8 mouse cellular contexts compared by ENCODE assay signal in genomic region chr16:18617370-18618065, GRCm38 (mm10). TPM values are rescaled to one million over a fixed set of nuclear protein-coding genes. Genes with fewer than 3 reads are reported as not detected.
DNase-seq lines count a peak whose midpoint lies in the region; ATAC-seq and TF ChIP-seq lines count a peak whose summit lies in the region.

No protein-coding gene starts in this region.

- TF ChIP-seq POLR2A in CH12.LX (IDR thresholded peaks at IDR 0.05; ENCODE audit: low read depth, low read length), result no peak
- TF ChIP-seq POLR2A in testis, adult 2 months (IDR thresholded peaks at IDR 0.05; ENCODE audit: control insufficient read depth, low read depth, low read length), result no peak

- TF ChIP-seq CTCF in CH12.LX (conservative IDR thresholded peaks at IDR 0.05 in 1 of 2, IDR thresholded peaks at IDR 0.05 in 1 of 2; ENCODE audit: low read depth in 2 of 2, low read length in 2 of 2), result peak; percentile 89 to 99
- peak; percentile 96 for TF ChIP-seq CTCF in heart, postnatal 0 days (IDR thresholded peaks at IDR 0.05; ENCODE audit: low read depth)
- TF ChIP-seq CTCF in testis, adult 2 months (IDR thresholded peaks at IDR 0.05; ENCODE audit: control insufficient read depth, insufficient read depth, insufficient replicate concordance, low read depth, low read length), result peak; percentile 92; the same call in 1 of the 2 replicates

- peak; percentile 69 for ATAC-seq in forebrain, embryonic 12.5 days (ENCODE audit: low FRiP score)
- peak; percentile 47 for ATAC-seq in heart, postnatal 0 days (ENCODE audit: insufficient read depth, low read depth)
- ATAC-seq in liver, embryonic 16.5 days (ENCODE audit: low read depth), result peak; percentile 74
- peak; percentile 51 for ATAC-seq in neural tube, embryonic 13.5 days (ENCODE audit: low read depth)

- no peaks in the 10 kb centered on the region for H3K36me3 ChIP-seq in CH12.LX (replicated peaks in 1 of 2; ENCODE audit: control insufficient read depth in 1 of 2, insufficient read depth in 1 of 2, low read length in 1 of 2)
- peaks cover 10% of the 10 kb centered on the region for H3K36me3 ChIP-seq in forebrain, embryonic 12.5 days (replicated peaks)
- H3K36me3 ChIP-seq in heart, postnatal 0 days (replicated peaks; ENCODE audit: control insufficient read depth, insufficient read depth, low read length), result no peaks in the 10 kb centered on the region
- H3K36me3 ChIP-seq in liver, embryonic 16.5 days (ENCODE audit: control insufficient read depth, insufficient read depth), result no peaks in the 10 kb centered on the region
- H3K36me3 ChIP-seq in neural tube, embryonic 13.5 days, result peaks cover 17% of the 10 kb centered on the region
- no peaks in the 10 kb centered on the region for H3K36me3 ChIP-seq in testis, adult 2 months (ENCODE audit: control insufficient read depth, insufficient read depth, low read length)

- dilution Hi-C loops in CH12.LX (cut with MboI; ENCODE audit: extremely low pct_ligation_motif_present, extremely low pct_unique_long_range_greater_than_20kb, low sequenced_read_pairs), result no loop called here

- no peak overlapping the region for H3K27ac ChIP-seq in CH12.LX (ENCODE audit: insufficient read depth, low read depth)
- H3K27ac ChIP-seq in forebrain, embryonic 12.5 days, result no peak overlapping the region
- no peak overlapping the region for H3K27ac ChIP-seq in heart, postnatal 0 days (ENCODE audit: low read depth)
- no peak overlapping the region for H3K27ac ChIP-seq in liver, embryonic 16.5 days (ENCODE audit: low read length)
- H3K27ac ChIP-seq in neural tube, embryonic 13.5 days (replicated peaks), result no peak overlapping the region
- H3K27ac ChIP-seq in testis, adult 2 months (ENCODE audit: control insufficient read depth, insufficient read depth, low read depth, low read length), result no peak overlapping the region

- in situ Hi-C loops in CH12.LX (cut with MboI; ENCODE audit: low pct_ligation_motif_present, low pct_unique_long_range_greater_than_20kb, low sequenced_read_pairs), result no loop called here

- TF ChIP-seq EP300 in CH12.LX (IDR thresholded peaks at IDR 0.05; ENCODE audit: low read length), result no peak
- TF ChIP-seq EP300 in heart, postnatal 0 days (IDR thresholded peaks at IDR 0.05; ENCODE audit: low read depth), result no peak

- peaks cover 11% of the 10 kb centered on the region for H3K9me3 ChIP-seq in CH12.LX (replicated peaks; ENCODE audit: low read length)
- H3K9me3 ChIP-seq in forebrain, embryonic 12.5 days, result no peaks in the 10 kb centered on the region
- no peaks in the 10 kb centered on the region for H3K9me3 ChIP-seq in heart, postnatal 0 days (replicated peaks; ENCODE audit: control insufficient read depth, low read length)
- H3K9me3 ChIP-seq in liver, embryonic 16.5 days (replicated peaks; ENCODE audit: control insufficient read depth, low read length), result no peaks in the 10 kb centered on the region
- no peaks in the 10 kb centered on the region for H3K9me3 ChIP-seq in neural tube, embryonic 13.5 days

- H3K79me2 ChIP-seq in CH12.LX (replicated peaks; ENCODE audit: control insufficient read depth, extremely low read depth, insufficient read depth, poor library complexity, severe bottlenecking), result no peaks in the 10 kb centered on the region

- WGBS in forebrain, embryonic 12.5 days, result 2% methylated on average over 27 of the region's 27 CpGs
- WGBS in heart, postnatal 0 days, result 2% methylated on average over 27 of the region's 27 CpGs
- WGBS in liver, embryonic 16.5 days (ENCODE audit: insufficient replicate concordance), result 1% methylated on average over 27 of the region's 27 CpGs
- 1% methylated on average over 27 of the region's 27 CpGs for WGBS in neural tube, embryonic 13.5 days

- H3K4me1 ChIP-seq in CH12.LX (ENCODE audit: control insufficient read depth in 1 of 2, insufficient read depth in 2 of 2), result peaks cover 6 to 19% of the 10 kb centered on the region in 2 experiments
- H3K4me1 ChIP-seq in forebrain, embryonic 12.5 days, result peaks cover 21% of the 10 kb centered on the region
- 0 out of 2 replicates have a peak, but pooled peaks cover 5% of the 10 kb centered on the region for H3K4me1 ChIP-seq in heart, postnatal 0 days (ENCODE audit: control insufficient read depth, insufficient read depth)
- peaks cover 8% of the 10 kb centered on the region for H3K4me1 ChIP-seq in liver, embryonic 16.5 days (ENCODE audit: control insufficient read depth, low read depth, low read length)
- peaks cover 27% of the 10 kb centered on the region for H3K4me1 ChIP-seq in neural tube, embryonic 13.5 days (replicated peaks)
- H3K4me1 ChIP-seq in testis, adult 2 months (ENCODE audit: control insufficient read depth, insufficient read depth, low read length), result peaks cover 39% of the 10 kb centered on the region

- DNase-seq in CH12.LX (ENCODE audit: extremely low read depth), result peak; percentile 91
- DNase-seq in c-Kit-positive CD71-positive TER-119-negative erythroid progenitor cells, embryonic 14.5 days (ENCODE audit: low read depth), result peak; percentile 72
- peak; percentile 68 for DNase-seq in heart, postnatal 0 days (ENCODE audit: low spot score)
- peak; percentile 81 to 93 for DNase-seq in kidney, postnatal 36 days

- H3K4me3 ChIP-seq in CH12.LX (replicated peaks in 1 of 3; ENCODE audit: low read depth in 2 of 3, low read length in 2 of 3, poor library complexity in 1 of 3), result peak overlapping the region in 2 of 3 experiments; percentile 0 to 1
- peak overlapping the region; percentile 18; the same call in 1 of the 2 replicates for H3K4me3 ChIP-seq in forebrain, embryonic 12.5 days (replicated peaks)
- H3K4me3 ChIP-seq in heart, postnatal 0 days (ENCODE audit: low read depth, low read length), result no peak overlapping the region
- peak overlapping the region; percentile 19; the same call in 1 of the 2 replicates for H3K4me3 ChIP-seq in liver, embryonic 16.5 days (ENCODE audit: low read depth, low read length)
- peak overlapping the region; percentile 29 for H3K4me3 ChIP-seq in neural tube, embryonic 13.5 days
- H3K4me3 ChIP-seq in testis, adult 2 months (ENCODE audit: control insufficient read depth, low read depth, low read length), result peak overlapping the region; percentile 59

- TF ChIP-seq RAD21 in CH12.LX (IDR thresholded peaks at IDR 0.05; ENCODE audit: low read depth, low read length), result peak; percentile 100

- peaks cover 51% of the 10 kb centered on the region for H3K27me3 ChIP-seq in CH12.LX (replicated peaks)
- H3K27me3 ChIP-seq in forebrain, embryonic 12.5 days, result peaks cover 71% of the 10 kb centered on the region
- H3K27me3 ChIP-seq in heart, postnatal 0 days (ENCODE audit: control insufficient read depth, insufficient read depth, low read length), result peaks cover 72% of the 10 kb centered on the region
- H3K27me3 ChIP-seq in liver, embryonic 16.5 days (ENCODE audit: control insufficient read depth, insufficient read depth, low read depth, low read length), result peaks cover 57% of the 10 kb centered on the region
- peaks cover 64% of the 10 kb centered on the region for H3K27me3 ChIP-seq in neural tube, embryonic 13.5 days
- H3K27me3 ChIP-seq in testis, adult 2 months (ENCODE audit: control insufficient read depth, insufficient read depth, low read length), result no peaks in the 10 kb centered on the region

- H3K4me2 ChIP-seq in CH12.LX (ENCODE audit: insufficient read depth, low read depth, poor library complexity, severe bottlenecking), result peak overlapping the region; percentile 52
- peak overlapping the region; percentile 49 for H3K4me2 ChIP-seq in forebrain, embryonic 12.5 days
- peak overlapping the region; percentile 34; the same call in 1 of the 2 replicates for H3K4me2 ChIP-seq in heart, postnatal 0 days (ENCODE audit: low read depth, low read length)
- peak overlapping the region; percentile 39 for H3K4me2 ChIP-seq in liver, embryonic 16.5 days (ENCODE audit: low read depth, low read length)
- peak overlapping the region; percentile 59 for H3K4me2 ChIP-seq in neural tube, embryonic 13.5 days

- H3K9ac ChIP-seq in CH12.LX (ENCODE audit: insufficient read depth, low read depth), result no peak overlapping the region
- no peak overlapping the region for H3K9ac ChIP-seq in forebrain, embryonic 12.5 days
- no peak overlapping the region for H3K9ac ChIP-seq in heart, postnatal 0 days (replicated peaks; ENCODE audit: low read depth, low read length)
- H3K9ac ChIP-seq in liver, embryonic 16.5 days (ENCODE audit: low read depth, low read length), result no peak overlapping the region
- H3K9ac ChIP-seq in neural tube, embryonic 13.5 days, result peak overlapping the region; percentile 22; the same call in 1 of the 2 replicates

RNA-seq across cellular contexts. Expression of gene Gp1bb, which starts 4.7 kb away (rescaled TPM):
- total RNA-seq in CH12.LX (2012; rRNA removed), result not detected in 2 replicates
- total RNA-seq in CH12.LX (2014; rRNA removed), result not detected in 2 replicates
- not detected in 2 replicates for polyA plus RNA-seq in CH12.LX (2012; ENCODE audit: insufficient read length, low read depth)
- polyA plus RNA-seq in forebrain, embryonic 12.5 days (2016; fragmentation: Nextera tagmentation; extraction: Ambion mirVana), result 4.4 and 5.7 TPM in 2 replicates
- 2.1 and 5.4 TPM in 2 replicates for total RNA-seq in heart, postnatal 0 days (2014; rRNA removed; ENCODE audit: low replicate concordance)
- polyA plus RNA-seq in heart, postnatal 0 days (2015; fragmentation: Nextera tagmentation; extraction: Ambion mirVana), result 3.0 TPM in 2 replicates
- polyA plus RNA-seq in liver, embryonic 16.5 days (2015; fragmentation: Nextera tagmentation; extraction: Ambion mirVana), result 13.9 and 18.2 TPM in 2 replicates
- polyA plus RNA-seq in neural tube, embryonic 13.5 days (2015; fragmentation: Nextera tagmentation; extraction: Ambion mirVana), result 9.5 and 13.6 TPM in 2 replicates
- polyA plus RNA-seq in testis, adult 2 months (2012; rRNA removed), result 7.8 and 10.9 TPM in 2 replicates

RNA-seq across cellular contexts. Expression of gene Gm49601, which starts 8.7 kb away (rescaled TPM):
- total RNA-seq in CH12.LX (2012; rRNA removed) (0.71 and 1.4 TPM in 2 replicates), CH12.LX (2014; rRNA removed) (not detected in 2 replicates)
- polyA plus RNA-seq in CH12.LX (2012; ENCODE audit: insufficient read length, low read depth), result 0.46 TPM in 1 of 2 replicates, not detected in the other
- polyA plus RNA-seq in forebrain, embryonic 12.5 days (2016; fragmentation: Nextera tagmentation; extraction: Ambion mirVana), result 10.6 and 10.7 TPM in 2 replicates
- total RNA-seq in heart, postnatal 0 days (2014; rRNA removed; ENCODE audit: low replicate concordance), result not detected in 2 replicates
- polyA plus RNA-seq in heart, postnatal 0 days (2015; fragmentation: Nextera tagmentation; extraction: Ambion mirVana), result 0.32 and 0.34 TPM in 2 replicates
- polyA plus RNA-seq in liver, embryonic 16.5 days (2015; fragmentation: Nextera tagmentation; extraction: Ambion mirVana), result 0.28 and 0.55 TPM in 2 replicates
- 14.1 and 19.2 TPM in 2 replicates for polyA plus RNA-seq in neural tube, embryonic 13.5 days (2015; fragmentation: Nextera tagmentation; extraction: Ambion mirVana)
- 9.5 and 11.6 TPM in 2 replicates for polyA plus RNA-seq in testis, adult 2 months (2012; rRNA removed)

RNA-seq across cellular contexts. Expression of gene Sept5, which starts 12.2 kb away (rescaled TPM):
- 1.8 and 3.9 TPM in 2 replicates for total RNA-seq in CH12.LX (2012; rRNA removed)
- total RNA-seq in CH12.LX (2014; rRNA removed), result 0.20 and 0.63 TPM in 2 replicates
- 0.35 and 0.56 TPM in 2 replicates for polyA plus RNA-seq in CH12.LX (2012; ENCODE audit: insufficient read length, low read depth)
- polyA plus RNA-seq in forebrain, embryonic 12.5 days (2016; fragmentation: Nextera tagmentation; extraction: Ambion mirVana), result 68.4 and 69.3 TPM in 2 replicates
- total RNA-seq in heart, postnatal 0 days (2014; rRNA removed; ENCODE audit: low replicate concordance), result 8.7 and 12.3 TPM in 2 replicates
- polyA plus RNA-seq in heart, postnatal 0 days (2015; fragmentation: Nextera tagmentation; extraction: Ambion mirVana), result 3.8 and 5.5 TPM in 2 replicates
- polyA plus RNA-seq in liver, embryonic 16.5 days (2015; fragmentation: Nextera tagmentation; extraction: Ambion mirVana), result 3.0 and 4.2 TPM in 2 replicates
- polyA plus RNA-seq in neural tube, embryonic 13.5 days (2015; fragmentation: Nextera tagmentation; extraction: Ambion mirVana), result 163 and 189 TPM in 2 replicates
- 62.5 and 63.0 TPM in 2 replicates for polyA plus RNA-seq in testis, adult 2 months (2012; rRNA removed)

RNA-seq across cellular contexts. Expression of gene Tbx1, which starts 27.0 kb away (rescaled TPM):
- total RNA-seq in CH12.LX (2012; rRNA removed) (0.04 TPM in 1 of 2 replicates, not detected in the other), CH12.LX (2014; rRNA removed) (not detected in 2 replicates)
- not detected in 2 replicates for polyA plus RNA-seq in CH12.LX (2012; ENCODE audit: insufficient read length, low read depth)
- polyA plus RNA-seq in forebrain, embryonic 12.5 days (2016; fragmentation: Nextera tagmentation; extraction: Ambion mirVana), result 1.3 and 1.7 TPM in 2 replicates
- total RNA-seq in heart, postnatal 0 days (2014; rRNA removed; ENCODE audit: low replicate concordance), result 2.1 TPM in 1 of 2 replicates, not detected in the other
- polyA plus RNA-seq in heart, postnatal 0 days (2015; fragmentation: Nextera tagmentation; extraction: Ambion mirVana), result 0.11 and 0.14 TPM in 2 replicates
- 0.07 TPM in 1 of 2 replicates, not detected in the other for polyA plus RNA-seq in liver, embryonic 16.5 days (2015; fragmentation: Nextera tagmentation; extraction: Ambion mirVana)
- 1.5 and 2.2 TPM in 2 replicates for polyA plus RNA-seq in neural tube, embryonic 13.5 days (2015; fragmentation: Nextera tagmentation; extraction: Ambion mirVana)
- polyA plus RNA-seq in testis, adult 2 months (2012; rRNA removed), result 4.2 and 6.1 TPM in 2 replicates
